Mouse (Mus musculus) frontal cortex, postnatal 14 days (tissue): Measurements from ENCODE around the gene Irx4.

Experiments
- DNase-seq, 2 experiments: peaks; one replicate each; pipeline ENCODE4 v3.0.0; 2022; ENCODE audit warnings: low spot score in 2 of 2

The Irx4 gene

GRCm38 (mm10) chr13:73260354-73261035, at the start of gene Irx4:
Gene Irx4, plus strand, starts transcription at chr13:73260479.
- no peak for DNase-seq

DNA sequence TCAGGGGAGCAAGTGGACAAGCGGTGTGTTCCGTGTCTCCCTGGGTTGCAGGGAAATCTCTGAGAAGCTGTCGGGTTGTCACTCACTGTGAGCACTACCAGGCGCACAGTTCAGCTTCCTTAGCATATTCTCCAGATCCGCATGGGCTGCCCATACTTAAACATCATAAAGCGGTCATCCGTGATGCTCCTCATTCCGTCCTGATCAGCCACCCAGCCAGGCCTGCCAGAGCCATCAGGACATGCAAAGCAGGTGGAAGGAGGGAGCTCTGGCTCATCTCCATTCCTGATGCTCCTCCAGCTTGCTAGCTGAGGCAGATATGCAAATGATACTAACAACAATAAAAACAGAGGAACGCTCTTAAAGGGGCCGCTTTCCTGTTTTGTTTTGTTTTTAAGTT, 46.0 kb upstream of the Irx4 start:
- no peak for DNase-seq

- DNase-seq, result no peak
Observed at GRCm38 (mm10) chr13:73236461-73236860, 23.8 kb upstream of the Irx4 start.

GRCm38 (mm10) chr13:73239191-73239746, 21.0 kb upstream of the Irx4 start:
- DNase-seq, result no peak

GRCm38 (mm10) chr13:73242556-73242955, 17.7 kb upstream of the Irx4 start:
- DNase-seq, result no peak

- no peak for DNase-seq
Observed at GRCm38 (mm10) chr13:73246961-73247360, 13.3 kb upstream of the Irx4 start.

DNA sequence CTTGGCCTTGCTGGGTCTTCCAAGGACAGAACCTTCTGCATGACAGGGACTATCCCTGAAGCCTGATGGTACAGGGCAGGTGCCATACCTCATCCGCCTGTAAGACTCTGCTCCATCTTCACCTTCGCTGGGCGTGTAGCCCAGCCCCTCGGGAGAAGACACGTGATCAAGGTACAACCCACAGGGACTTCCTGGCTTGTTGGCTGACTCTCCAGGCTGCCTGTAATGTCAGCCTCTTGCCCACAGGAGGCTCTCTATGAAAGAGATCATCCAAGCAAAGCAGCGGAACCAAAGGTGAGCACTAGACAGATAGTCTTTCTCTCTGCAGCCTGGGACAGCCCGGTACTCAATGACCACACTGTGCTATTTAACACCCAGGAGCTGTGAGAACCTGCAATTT, 9.1 kb upstream of the Irx4 start:
- DNase-seq, result no peak

DNA sequence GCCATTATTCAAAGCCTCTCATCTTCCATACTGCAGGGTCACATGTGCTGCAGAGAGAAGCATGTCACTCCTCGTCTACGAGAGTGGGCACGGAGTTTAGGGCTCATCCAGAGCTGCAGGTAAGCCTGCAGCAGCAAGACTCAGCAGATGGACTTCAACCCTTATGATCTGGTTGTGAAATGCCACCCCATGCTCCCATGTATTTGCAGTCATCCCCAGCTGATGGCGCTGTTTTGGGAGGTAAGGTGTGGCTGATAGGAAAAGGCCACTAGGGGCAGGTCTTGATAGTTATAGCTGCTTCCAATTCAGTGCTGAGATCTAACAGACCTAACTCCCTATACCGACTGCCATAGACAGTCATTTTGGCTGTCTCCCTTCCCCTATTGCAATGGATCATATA, 8.3 kb upstream of the Irx4 start:
- no peak for DNase-seq

- DNase-seq, result no peak
Observed at GRCm38 (mm10) chr13:73258415-73258814, 1.9 kb upstream of the Irx4 start.

DNA sequence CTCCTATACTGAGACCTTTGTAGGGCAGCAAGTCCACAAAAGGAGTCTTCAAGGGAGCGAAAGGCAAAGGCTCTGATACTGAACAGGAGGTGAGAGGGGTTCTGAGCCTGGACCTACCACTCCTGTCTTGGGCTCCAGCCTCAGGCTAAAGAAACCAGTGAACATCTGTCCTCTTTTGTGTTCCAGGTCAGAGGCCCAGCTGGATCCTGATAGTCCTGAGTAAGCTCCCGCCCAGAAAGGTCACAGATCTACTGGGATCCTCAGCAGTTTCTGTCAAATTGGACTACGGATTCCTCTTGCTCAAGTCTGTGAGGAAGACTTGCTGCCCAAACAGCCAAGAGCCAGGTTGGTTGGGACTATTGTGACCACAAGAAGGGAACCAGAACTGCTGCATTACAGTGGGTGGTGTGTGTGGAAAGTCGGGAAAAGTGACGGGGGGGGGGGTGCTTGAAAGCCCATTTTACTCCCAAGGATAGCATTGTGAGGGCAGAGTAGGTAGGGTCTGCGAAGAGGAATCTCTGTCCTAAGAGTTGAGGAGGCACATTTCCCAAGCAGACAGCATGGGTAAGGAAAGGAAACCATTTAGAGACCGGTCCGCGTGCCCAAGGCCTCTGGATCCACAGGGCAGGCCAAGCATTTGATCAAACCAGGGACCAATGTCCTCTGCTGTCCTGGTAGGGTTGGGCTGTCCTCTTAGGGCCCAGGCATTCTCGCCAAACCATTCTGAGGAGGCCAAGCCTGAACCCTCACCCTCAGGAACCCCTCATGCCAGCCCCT, 514 bp upstream of the Irx4 start:
- DNase-seq, result no peak

- DNase-seq, result no peak
Observed at GRCm38 (mm10) chr13:73261036-73261730, 904 bp downstream of the Irx4 start.

GRCm38 (mm10) chr13:73261881-73262280, 1.6 kb downstream of the Irx4 start:
- DNase-seq, result no peak

DNA sequence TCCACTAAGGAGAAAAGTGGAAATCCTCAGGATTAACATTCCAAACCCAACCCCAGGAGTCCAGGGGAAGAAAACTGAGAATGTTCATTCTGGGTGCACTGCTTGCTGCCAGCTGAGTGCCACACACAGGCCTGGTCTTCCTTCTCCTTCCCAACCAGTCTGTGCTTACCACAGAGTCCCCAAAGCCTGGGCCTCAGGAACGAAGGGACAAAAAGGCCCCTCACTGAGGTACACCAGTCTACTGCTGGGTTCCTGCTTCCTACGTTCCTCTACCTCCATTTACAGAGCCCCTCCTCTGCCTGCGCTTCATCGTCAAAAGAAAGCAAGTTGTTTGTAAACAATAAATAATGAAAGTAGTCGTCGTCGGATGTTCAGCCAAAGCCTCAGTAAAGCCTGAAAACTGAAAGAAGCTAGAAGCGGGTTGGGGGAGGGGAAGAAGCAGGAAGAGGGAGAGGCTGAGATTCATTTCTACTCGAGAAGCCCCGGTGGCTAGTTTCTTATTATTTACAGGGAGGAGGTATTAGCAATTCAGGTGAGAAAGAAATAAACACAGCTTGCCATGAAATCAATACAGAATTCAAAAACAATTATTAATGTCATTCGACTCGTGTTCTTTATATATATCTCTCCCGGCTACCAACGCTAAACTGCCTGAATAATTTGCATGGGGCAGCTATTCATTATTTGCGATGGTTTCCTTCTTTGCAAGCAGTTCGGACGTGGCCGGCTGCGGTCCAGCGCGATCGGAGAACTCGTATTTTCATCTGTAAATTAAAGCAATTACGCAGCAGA, 2.3 kb downstream of the Irx4 start:
- DNase-seq, result no peak

GRCm38 (mm10) chr13:73263128-73263971, 3.1 kb downstream of the Irx4 start:
- no peak for DNase-seq

GRCm38 (mm10) chr13:73264166-73264735, 4.0 kb downstream of the Irx4 start:
- no peak for DNase-seq

- DNase-seq, result no peak
Observed at GRCm38 (mm10) chr13:73264831-73265230, 4.6 kb downstream of the Irx4 start.

DNA sequence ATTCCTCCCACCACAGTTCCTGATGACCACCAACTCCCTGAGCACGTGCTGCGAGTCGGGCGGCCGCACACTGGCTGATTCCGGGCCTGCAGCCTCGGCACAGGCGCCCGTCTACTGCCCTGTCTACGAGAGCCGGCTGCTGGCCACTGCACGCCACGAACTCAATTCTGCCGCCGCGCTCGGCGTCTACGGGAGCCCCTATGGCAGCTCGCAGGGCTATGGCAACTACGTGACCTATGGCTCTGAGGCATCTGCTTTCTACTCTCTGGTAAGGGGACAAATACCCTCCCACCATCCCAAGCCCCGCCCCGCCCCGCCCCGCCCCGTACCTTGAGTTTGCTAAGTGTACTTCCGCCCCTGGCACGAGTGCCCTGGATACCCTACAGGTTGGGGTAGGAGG, 5.2 kb downstream of the Irx4 start:
- DNase-seq, result no peak

DNA sequence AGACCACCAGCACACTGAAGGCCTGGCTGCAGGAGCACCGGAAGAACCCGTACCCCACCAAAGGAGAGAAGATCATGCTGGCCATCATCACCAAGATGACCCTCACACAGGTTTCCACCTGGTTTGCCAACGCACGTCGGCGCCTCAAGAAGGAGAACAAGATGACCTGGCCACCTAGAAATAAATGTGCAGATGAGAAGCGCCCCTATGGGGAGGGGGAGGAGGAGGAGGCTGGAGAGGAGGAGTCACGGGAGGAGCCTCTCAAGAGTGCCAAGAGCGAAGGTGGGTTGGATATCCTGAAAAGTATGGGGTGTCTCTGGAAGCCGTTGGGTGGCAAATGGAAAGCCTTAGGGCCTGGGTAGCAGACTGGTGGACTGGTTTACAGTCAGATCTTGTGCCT, 7.3 kb downstream of the Irx4 start:
- no peak for DNase-seq

DNA sequence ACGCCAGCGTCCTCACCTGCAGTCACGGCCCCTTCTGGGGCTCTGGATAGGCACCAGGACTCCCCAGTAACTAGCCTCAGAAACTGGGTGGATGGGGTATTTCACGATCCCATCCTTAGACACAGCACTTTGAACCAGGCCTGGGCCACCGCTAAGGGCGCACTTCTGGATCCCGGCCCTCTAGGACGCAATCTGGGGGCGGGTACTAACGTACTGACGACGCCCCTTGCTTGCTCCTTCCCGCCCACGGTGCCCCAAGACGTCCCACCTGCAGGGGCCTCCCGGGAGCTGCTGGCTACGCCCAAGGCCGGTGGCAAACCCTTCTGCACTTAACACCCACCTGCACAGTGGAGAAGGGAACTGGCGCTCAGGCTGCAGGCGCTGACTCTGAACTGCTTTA, 8.4 kb downstream of the Irx4 start:
- no peak for DNase-seq

DNA sequence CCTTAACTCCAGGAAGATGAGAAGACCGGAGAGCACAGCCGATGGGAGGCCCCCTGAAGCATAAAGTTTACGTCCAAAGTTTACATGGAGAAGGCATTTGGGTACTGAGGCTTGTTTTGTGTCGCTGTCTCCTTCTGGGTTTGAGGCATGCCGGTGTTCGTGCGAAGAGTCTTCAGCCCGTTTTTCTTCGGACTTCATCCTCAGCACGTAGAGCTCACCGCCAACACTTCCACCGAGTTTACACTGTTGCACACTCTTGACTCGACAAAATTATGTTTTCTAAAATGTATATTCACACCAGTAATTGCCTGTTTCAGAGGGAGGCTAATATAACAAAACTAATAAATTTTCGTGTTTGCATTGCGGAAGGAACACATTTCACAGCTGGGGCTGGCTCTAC, 9.0 kb downstream of the Irx4 start:
- DNase-seq, result no peak
